10 mouse cellular contexts compared by ENCODE assay signal in the genomic region with DNA sequence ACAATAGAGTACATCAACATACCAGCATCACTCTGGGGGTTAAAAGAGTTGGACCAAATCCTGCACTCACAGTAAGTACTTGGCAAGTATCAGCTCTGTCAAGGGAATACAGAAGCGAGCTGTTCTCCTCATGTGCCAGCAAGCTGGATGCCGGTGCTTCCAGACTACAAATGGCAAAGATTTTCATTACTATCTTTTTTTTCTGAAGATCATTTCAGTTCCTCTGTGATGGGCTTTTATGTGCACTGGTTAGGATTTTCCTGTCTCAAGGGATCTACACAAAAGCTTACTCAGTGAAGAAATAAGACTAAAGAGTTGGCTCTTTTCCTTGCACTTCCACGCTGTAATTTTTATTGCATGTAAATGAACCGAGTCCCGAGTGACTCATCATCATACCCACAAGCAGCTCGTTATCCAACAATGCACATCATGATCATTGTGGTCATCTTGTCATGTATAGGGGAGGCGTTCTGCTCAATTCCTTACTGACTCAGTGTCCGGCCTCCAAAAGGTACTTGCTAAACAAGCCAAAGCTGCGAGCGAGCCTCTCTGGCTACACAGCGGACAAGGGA. TPM values are rescaled to one million over a fixed set of nuclear protein-coding genes. Genes with fewer than 3 reads are reported as not detected.
A peak's percentile ranks its signal among the peaks of the same experiment; 100 is the strongest.
DNase-seq lines count a peak whose midpoint lies in the region; ATAC-seq lines count a peak whose summit lies in the region.
"Had no signal": no experiment of that assay in that cellular context is flagged by ENCODE, and none has a peak within 500 bp of the region (broad histone marks: within the 10 kb centered on the region; RNA-seq: fewer than 3 reads in every experiment).

No protein-coding gene starts in this region.

- no peak overlapping the region for H3K4me2 ChIP-seq in heart, embryonic 12.5 days
- H3K4me2 ChIP-seq: limb, embryonic 13.5 days had no signal

- intact Hi-C loops in left cerebral cortex, postnatal 4 days (cut with DNase I), result no loop called here

- peak; percentile 10 to 18 for DNase-seq in heart, adult 18-20 months
- peak; percentile 84 for DNase-seq in Muller cell, postnatal 12 days (ENCODE audit: inconsistent ontology term)
- peak; percentile 41 to 59 for DNase-seq in cerebellum, postnatal 25 days
- DNase-seq in left cerebral cortex, postnatal 4 days, result peak; percentile 27
- DNase-seq in adrenal gland, postnatal 25 days, result no peak
- no peak for DNase-seq in liver
- DNase-seq: adrenal gland, adult 2 months had no signal

- ATAC-seq in heart, embryonic 12.5 days (ENCODE audit: insufficient number of reproducible peaks, low FRiP score), result no peak
- no peak for ATAC-seq in megakaryocyte-erythroid progenitor cell, adult 5-6 weeks (replicated peaks; ENCODE audit: low FRiP score, low TSS enrichment, poor library complexity, severe bottlenecking)

- H3K4me1 ChIP-seq in heart, embryonic 12.5 days (replicated peaks), result no peaks in the 10 kb centered on the region

- H3K36me3 ChIP-seq in heart, embryonic 12.5 days, result no peaks in the 10 kb centered on the region
- H3K36me3 ChIP-seq: limb, embryonic 13.5 days had no signal

- H3K27me3 ChIP-seq in heart, embryonic 12.5 days (replicated peaks), result no peaks in the 10 kb centered on the region
- H3K27me3 ChIP-seq: limb, embryonic 13.5 days had no signal

- no peaks in the 10 kb centered on the region for H3K9me3 ChIP-seq in heart, embryonic 12.5 days (replicated peaks)
- H3K9me3 ChIP-seq: limb, embryonic 13.5 days had no signal

- 79% methylated on average over 11 of the region's 11 CpGs for WGBS in heart, embryonic 12.5 days

- H3K27ac ChIP-seq in heart, embryonic 12.5 days (ENCODE audit: poor library complexity, severe bottlenecking), result no peak overlapping the region
- H3K27ac ChIP-seq: limb, embryonic 13.5 days had no signal

- H3K4me3 ChIP-seq in heart, embryonic 12.5 days, result no peak overlapping the region
- H3K4me3 ChIP-seq: limb, embryonic 13.5 days had no signal

- no peak overlapping the region for H3K9ac ChIP-seq in heart, embryonic 12.5 days
- H3K9ac ChIP-seq: limb, embryonic 13.5 days had no signal

RNA-seq across cellular contexts. Expression of a gene that starts 44.4 kb away (rescaled TPM):
- total RNA-seq in heart, adult 18-20 months (2021), result 1 to 10 TPM; 9.2 to 9.7 TPM
- 9.2 and 15.0 TPM in 2 replicates for polyA plus RNA-seq in heart, embryonic 12.5 days (2016; fragmentation: Nextera tagmentation; extraction: Ambion mirVana)
- 10 to 100 TPM; 10.7 to 11.4 TPM for total RNA-seq in left cerebral cortex, postnatal 4 days (2021)
- total RNA-seq in megakaryocyte-erythroid progenitor cell, adult 5-6 weeks (2014; fragmentation: Nextera tagmentation), result 13.1 and 16.3 TPM in 2 replicates
- 24.3 and 49.2 TPM in 2 replicates for total RNA-seq in megakaryocyte-erythroid progenitor cell, adult 5-6 weeks (2017)
- total RNA-seq in adrenal gland, postnatal 25 days (2021), result 12.3 and 13.3 TPM in 2 replicates

RNA-seq across cellular contexts. Expression of a gene that starts 54.1 kb away (rescaled TPM):
- 1 to 10 TPM in 1 of 2 experiments, under 1 TPM in 1; 0.67 to 1.1 TPM for total RNA-seq in heart, adult 18-20 months (2021)
- 0.80 and 1.3 TPM in 2 replicates for polyA plus RNA-seq in heart, embryonic 12.5 days (2016; fragmentation: Nextera tagmentation; extraction: Ambion mirVana)
- total RNA-seq in left cerebral cortex, postnatal 4 days (2021), result 10 to 100 TPM; 47.0 to 53.1 TPM
- not detected in 2 replicates for total RNA-seq in megakaryocyte-erythroid progenitor cell, adult 5-6 weeks (2014; fragmentation: Nextera tagmentation)
- not detected in 2 replicates for total RNA-seq in megakaryocyte-erythroid progenitor cell, adult 5-6 weeks (2017)
- 0.90 and 1.3 TPM in 2 replicates for total RNA-seq in adrenal gland, postnatal 25 days (2021)

Comparison
In these comparisons a context has a peak if more than half of its experiments do, and no peak if none do; other contexts are left out.
1. DNase-seq: peak in heart, adult 18-20 months (2 of 2), Muller cell, postnatal 12 days (single experiment), cerebellum, postnatal 25 days (2 of 2) and left cerebral cortex, postnatal 4 days (single experiment); none in adrenal gland, postnatal 25 days (single experiment) and liver (single experiment).
2. RNA of a gene that starts 54.1 kb away (total RNA-seq): 47.0 to 53.1 TPM in left cerebral cortex, postnatal 4 days; 0.90 to 1.3 TPM in adrenal gland, postnatal 25 days, 0.67 to 1.1 TPM in heart, adult 18-20 months and not detected in megakaryocyte-erythroid progenitor cell, adult 5-6 weeks; every median in the first group is over 10 times any median in the second.